Mouse (Mus musculus) embryonic facial prominence, embryonic 11.5 days (tissue): ENCODE measurements around the gene B9d2. TPM values are rescaled to one million over a fixed set of nuclear protein-coding genes. Genes with fewer than 3 reads are reported as not detected.
"Not testable (repeated sequence)": the region's sequence is repeated elsewhere in the genome, so short reads cannot be mapped to it uniquely, and the experiment has no call there.

Experiments
- ATAC-seq: fragments of 200-750 bp; cut with Nextera tagmentation; replicated peaks from 2 replicates; pipeline ENCODE4 v1.8.0; 2017; ENCODE audit warnings: low read depth; ENCODE audit not compliant: insufficient number of reproducible peaks, low FRiP score, low TSS enrichment
- DNase-seq: peaks from one replicate; pipeline ENCODE4 v3.0.0-alpha.2; 2015; ENCODE audit warnings: low spot score
- H3K27ac ChIP-seq: fragments of 300-500 bp; sonication (generic); replicated peaks from 2 replicates; pipeline ENCODE4 v1.5.1; 2014; ENCODE audit warnings: mild to moderate bottlenecking, low read depth, low read length, control low read depth
- H3K27me3 ChIP-seq: fragments of 300-500 bp; sonication (generic); 2 replicates; pipeline ENCODE4 v1.6.1; 2014; ENCODE audit warnings: mild to moderate bottlenecking, low read length, moderate library complexity, mixed read lengths; ENCODE audit not compliant: control insufficient read depth, insufficient read depth
- H3K36me3 ChIP-seq: fragments of 300-500 bp; sonication (generic); replicated peaks from 2 replicates; pipeline ENCODE4 v1.6.1; 2014; ENCODE audit warnings: low read depth, mild to moderate bottlenecking, low read length, moderate library complexity, mixed read lengths; ENCODE audit not compliant: control insufficient read depth, insufficient read depth
- H3K4me1 ChIP-seq: fragments of 300-500 bp; sonication (generic); 2 replicates; pipeline ENCODE4 v1.6.1; 2014; ENCODE audit warnings: low read length, mixed read lengths; ENCODE audit not compliant: control insufficient read depth, insufficient read depth
- H3K4me2 ChIP-seq: fragments of 300-500 bp; sonication (generic); 2 replicates; pipeline ENCODE4 v1.6.1; 2014; ENCODE audit warnings: low read depth, mild to moderate bottlenecking, control low read depth, low read length, moderate library complexity
- H3K4me3 ChIP-seq: fragments of 300-500 bp; sonication (generic); 2 replicates; pipeline ENCODE4 v1.5.1; 2014; ENCODE audit warnings: low read depth, low read length, control low read depth
- H3K9ac ChIP-seq: fragments of 300-500 bp; sonication (generic); replicated peaks from 2 replicates; pipeline ENCODE4 v1.6.1; 2014; ENCODE audit warnings: mild to moderate bottlenecking, control low read depth, low read length
- H3K9me3 ChIP-seq: fragments of 300-500 bp; sonication (generic); replicated peaks from 2 replicates; pipeline ENCODE4 v1.6.1; 2016; ENCODE audit warnings: mild to moderate bottlenecking, low read length, inconsistent platforms, mixed read lengths; ENCODE audit not compliant: control insufficient read depth
- WGBS: fragments of 180-500 bp; shearing (Covaris S2); extraction: QIAGEN DNeasy Blood & Tissue Kit; methylation state at CpG from one replicate; pipeline ENCODE4 v1.1.7; 2014; 5-methylcytosine and 5-hydroxymethylcytosine counted together
- polyA plus RNA-seq: library from polyadenylated mRNA; unstranded; fragments of >200 nt; fragmentation: Nextera tagmentation; extraction: Ambion mirVana; gene quantifications from 2 replicates; pipeline ENCODE4 v1.2.1, GENCODE M21; 2014

The B9d2 gene
- polyA plus RNA-seq, 1 experiment from 2014 or later: 29.7 TPM

GRCm38 (mm10) chr7:25717478-25717877 lies 36.9 kb downstream of the B9d2 start:
- no peaks in the 10 kb centered on the region for H3K27me3 ChIP-seq
- no peak overlapping the region for H3K4me3 ChIP-seq
- peaks cover 21% of the 10 kb centered on the region for H3K36me3 ChIP-seq
- 90% methylated on average over 3 of the region's 3 CpGs for WGBS
- no peak overlapping the region for H3K27ac ChIP-seq
- H3K4me2 ChIP-seq: no peak overlapping the region
- DNase-seq (no peak), ATAC-seq (no peak)
- H3K9me3 ChIP-seq: no peaks in the 10 kb centered on the region
- no peak overlapping the region for H3K9ac ChIP-seq
- peaks cover under 1% of the 10 kb centered on the region; the same call in 1 of the 2 replicates for H3K4me1 ChIP-seq

- peak within 1 kb of the TSS; percentile 76 for H3K4me2 ChIP-seq
- peak within 1 kb of the TSS; percentile 76 for H3K9ac ChIP-seq
- DNase-seq: peak; percentile 96
- no peaks in the 10 kb centered on the region for H3K27me3 ChIP-seq
- peak within 1 kb of the TSS; percentile 56; the same call in 1 of the 2 replicates for H3K27ac ChIP-seq
- H3K4me1 ChIP-seq: no peaks in the 10 kb centered on the region
- 5% methylated on average over 32 of the region's 32 CpGs for WGBS
- H3K4me3 ChIP-seq: peak within 1 kb of the TSS; percentile 70
- H3K36me3 ChIP-seq: peaks cover 30% of the 10 kb centered on the region
- ATAC-seq: peak; percentile 71
- no peaks in the 10 kb centered on the region for H3K9me3 ChIP-seq
Measured at GRCm38 (mm10) chr7:25718788-25719417, 38.3 kb downstream of the B9d2 start, which contains the start of gene Ccdc97. Ccdc97 (minus strand) TSS chr7:25719088.

GRCm38 (mm10) chr7:25719761-25720610 lies 39.4 kb downstream of the B9d2 start:
- 60% methylated on average over 10 of the region's 10 CpGs for WGBS
- peaks cover 31% of the 10 kb centered on the region for H3K36me3 ChIP-seq
- peak; percentile 46; the same call in 1 of the 2 replicates for ATAC-seq
- no peaks in the 10 kb centered on the region for H3K9me3 ChIP-seq
- no peak overlapping the region for H3K4me3 ChIP-seq
- H3K4me2 ChIP-seq: no peak overlapping the region
- DNase-seq: peak; percentile 81
- no peaks in the 10 kb centered on the region for H3K4me1 ChIP-seq
- H3K27me3 ChIP-seq: no peaks in the 10 kb centered on the region
- H3K9ac ChIP-seq: no peak overlapping the region
- H3K27ac ChIP-seq: no peak overlapping the region

GRCm38 (mm10) chr7:25720760-25721159 lies 40.2 kb downstream of the B9d2 start:
- DNase-seq (no peak), ATAC-seq (no peak)
- H3K27ac ChIP-seq: no peak overlapping the region
- H3K9ac ChIP-seq: no peak overlapping the region
- WGBS: 91% methylated on average over 5 of the region's 5 CpGs
- H3K9me3 ChIP-seq: no peaks in the 10 kb centered on the region
- H3K4me3 ChIP-seq: no peak overlapping the region
- no peaks in the 10 kb centered on the region for H3K4me1 ChIP-seq
- H3K36me3 ChIP-seq: peaks cover 29% of the 10 kb centered on the region
- no peaks in the 10 kb centered on the region for H3K27me3 ChIP-seq
- no peak overlapping the region for H3K4me2 ChIP-seq

- peaks cover 29% of the 10 kb centered on the region for H3K36me3 ChIP-seq
- DNase-seq, ATAC-seq, H3K27ac ChIP-seq, H3K4me2 ChIP-seq, H3K9ac ChIP-seq, H3K4me1 ChIP-seq, H3K4me3 ChIP-seq, H3K9me3 ChIP-seq, H3K27me3 ChIP-seq: not testable (repeated sequence)
Measured at GRCm38 (mm10) chr7:25721776-25722175, 41.2 kb downstream of the B9d2 start.

GRCm38 (mm10) chr7:25725886-25726285 lies 45.3 kb downstream of the B9d2 start:
- H3K36me3 ChIP-seq: peaks cover 50% of the 10 kb centered on the region
- H3K27me3 ChIP-seq: no peaks in the 10 kb centered on the region
- no peak for ATAC-seq
- no peaks in the 10 kb centered on the region for H3K9me3 ChIP-seq
- no peaks in the 10 kb centered on the region for H3K4me1 ChIP-seq
- H3K4me2 ChIP-seq: no peak overlapping the region
- no peak overlapping the region for H3K27ac ChIP-seq
- DNase-seq: no peak
- no peak overlapping the region for H3K9ac ChIP-seq
- no peak overlapping the region for H3K4me3 ChIP-seq
- 88% methylated on average over 19 of the region's 19 CpGs for WGBS

GRCm38 (mm10) chr7:25727800-25728199 lies 47.2 kb downstream of the B9d2 start:
- H3K4me3 ChIP-seq: no peak overlapping the region
- H3K36me3 ChIP-seq: peaks cover 50% of the 10 kb centered on the region
- H3K4me2 ChIP-seq: no peak overlapping the region
- H3K27me3 ChIP-seq: no peaks in the 10 kb centered on the region
- WGBS: 94% methylated on average over 5 of the region's 5 CpGs
- H3K9ac ChIP-seq: no peak overlapping the region
- no peak for DNase-seq
- no peaks in the 10 kb centered on the region for H3K4me1 ChIP-seq
- no peaks in the 10 kb centered on the region for H3K9me3 ChIP-seq
- no peak for ATAC-seq
- no peak overlapping the region for H3K27ac ChIP-seq

GRCm38 (mm10) chr7:25729396-25729795 lies 48.8 kb downstream of the B9d2 start:
- peaks cover 47% of the 10 kb centered on the region for H3K36me3 ChIP-seq
- no peak overlapping the region for H3K9ac ChIP-seq
- ATAC-seq (no peak), DNase-seq (no peak)
- no peaks in the 10 kb centered on the region for H3K9me3 ChIP-seq
- H3K4me2 ChIP-seq: no peak overlapping the region
- no peaks in the 10 kb centered on the region for H3K27me3 ChIP-seq
- H3K27ac ChIP-seq: no peak overlapping the region
- H3K4me1 ChIP-seq: no peaks in the 10 kb centered on the region
- no peak overlapping the region for H3K4me3 ChIP-seq
- 73% methylated on average over 2 of the region's 2 CpGs for whole genome bisulfite sequencing
